Mouse (Mus musculus) liver, postnatal 0 days (tissue): Measurements from ENCODE around the gene Dok1.

Experiments used
- CTCF ChIP-seq: sonication (generic); IDR thresholded peaks from 2 replicates; pipeline ENCODE4 v1.5.1; 2016; ENCODE audit warnings: antibody characterized with exemption, low read depth
- EP300 ChIP-seq: IDR thresholded peaks from 2 replicates; pipeline ENCODE4 v1.6.1; 2016; ENCODE audit warnings: antibody characterized with exemption, low read depth, mild to moderate bottlenecking

GRCm38 (mm10) chr6:83053136-83053960 lies 20.1 kb upstream of the Dok1 start:
- TF ChIP-seq CTCF = no peak
- no peak for TF ChIP-seq EP300
